Mouse (Mus musculus) bone marrow macrophage, adult 2 months (primary cell): ENCODE results near the gene Tenm3.

ENCODE experiments used
- CTCF ChIP-seq: IDR thresholded peaks from 2 replicates; pipeline ENCODE4 v1.5.1; 2012; ENCODE audit warnings: low read depth, mild to moderate bottlenecking, low read length, moderate library complexity
- POLR2A ChIP-seq: IDR thresholded peaks from 2 replicates; pipeline ENCODE4 v1.6.1; 2012; ENCODE audit warnings: mild to moderate bottlenecking, low read depth, low read length, borderline replicate concordance

- no peak for TF ChIP-seq POLR2A
- TF ChIP-seq CTCF, result no peak
These were observed 41.5 kb downstream of the Tenm3 start for GRCm38 (mm10) chr8:48802231-48802630.
